Mouse (Mus musculus) cortical plate, adult 2 months (tissue): ENCODE measurements at regions not wholly inside any gene's neighbourhood (a gene's known extent, or its start where the extent isn't known, plus 50 kb on each side); places are given as distances from the start of the nearest gene placed in this dataset.
A peak's percentile ranks its signal among the peaks of the same experiment; 100 is the strongest.

Experiments
- H3K27ac ChIP-seq: fragments of 200-500 bp; 2 replicates; pipeline ENCODE4 v1.5.1; 2012; ENCODE audit warnings: low read length, control low read depth, inconsistent platforms; ENCODE audit not compliant: insufficient read depth
- H3K4me1 ChIP-seq: fragments of 200-500 bp; 2 replicates; pipeline ENCODE4 v1.6.1; 2011; ENCODE audit warnings: low read length; ENCODE audit not compliant: control insufficient read depth, insufficient read depth
- H3K4me3 ChIP-seq: fragments of 200-500 bp; 2 replicates; pipeline ENCODE4 v1.5.1; 2011; ENCODE audit warnings: mild to moderate bottlenecking, low read length, control low read depth; ENCODE audit not compliant: insufficient read depth
- CTCF ChIP-seq: fragments of 200-500 bp; IDR thresholded peaks from 2 replicates; pipeline ENCODE4 v1.5.1; 2011; ENCODE audit warnings: mild to moderate bottlenecking, control low read depth, low read length; ENCODE audit not compliant: insufficient read depth; ENCODE audit errors: extremely low read depth
- POLR2A ChIP-seq: fragments of 200-500 bp; IDR thresholded peaks from 2 replicates; pipeline ENCODE4 v1.6.1; 2011; ENCODE audit warnings: mild to moderate bottlenecking, low read length, control low read depth; ENCODE audit not compliant: insufficient read depth; ENCODE audit errors: extremely low read depth

GRCm38 (mm10) chr15:67048621-67049020 lies 547.9 kb upstream of the Lrrc6 start:
- no peaks in the 10 kb centered on the region for H3K4me1 ChIP-seq
- TF ChIP-seq CTCF (no peak), POLR2A (no peak)
- no peak overlapping the region for H3K4me3 ChIP-seq
- H3K27ac ChIP-seq, result no peak overlapping the region

GRCm38 (mm10) chr15:67048148-67048547 lies 547.4 kb upstream of the Lrrc6 start:
- Histone ChIP-seq H3K4me3 (no peak overlapping the region), H3K27ac (no peak overlapping the region), H3K4me1 (no peaks in the 10 kb centered on the region)
- TF ChIP-seq POLR2A (no peak), CTCF (no peak)

GRCm38 (mm10) chr15:67045920-67046804 lies 545.5 kb upstream of the Lrrc6 start:
- Histone ChIP-seq H3K27ac (no peak overlapping the region), H3K4me3 (no peak overlapping the region), H3K4me1 (no peaks in the 10 kb centered on the region)
- TF ChIP-seq POLR2A (no peak), CTCF (no peak)

GRCm38 (mm10) chr15:67045329-67045728 lies 544.6 kb upstream of the Lrrc6 start:
- TF ChIP-seq POLR2A (no peak), CTCF (no peak)
- H3K4me3 ChIP-seq, result no peak overlapping the region
- H3K27ac ChIP-seq, result no peak overlapping the region
- H3K4me1 ChIP-seq, result no peaks in the 10 kb centered on the region

GRCm38 (mm10) chr15:67044806-67045205 lies 544.1 kb upstream of the Lrrc6 start:
- H3K27ac ChIP-seq, result no peak overlapping the region
- no peak overlapping the region for H3K4me3 ChIP-seq
- H3K4me1 ChIP-seq, result no peaks in the 10 kb centered on the region
- TF ChIP-seq POLR2A, result no peak
- TF ChIP-seq CTCF, result no peak

GRCm38 (mm10) chr15:67042131-67042530 lies 541.4 kb upstream of the Lrrc6 start:
- 0 out of 2 replicates have a peak, but pooled peaks have one; percentile 6 for TF ChIP-seq CTCF
- TF ChIP-seq POLR2A, result no peak
- Histone ChIP-seq H3K27ac (no peak overlapping the region), H3K4me1 (no peaks in the 10 kb centered on the region)

GRCm38 (mm10) chr15:67040229-67040628 lies 539.5 kb upstream of the Lrrc6 start:
- H3K4me1 ChIP-seq, result no peaks in the 10 kb centered on the region
- no peak for TF ChIP-seq POLR2A
- no peak for TF ChIP-seq CTCF
- H3K27ac ChIP-seq, result no peak overlapping the region

More at GRCm38 (mm10) chr15:67042131-67042530, 541.4 kb upstream of the Lrrc6 start:
- no peak overlapping the region for H3K4me3 ChIP-seq

GRCm38 (mm10) chr15:67039421-67039907 lies 538.8 kb upstream of the Lrrc6 start:
- no peak overlapping the region for H3K27ac ChIP-seq

More at GRCm38 (mm10) chr15:67040229-67040628, 539.5 kb upstream of the Lrrc6 start:
- H3K4me3 ChIP-seq, result no peak overlapping the region

GRCm38 (mm10) chr15:67037647-67038046 lies 536.9 kb upstream of the Lrrc6 start:
- H3K4me1 ChIP-seq, result no peaks in the 10 kb centered on the region
- no peak overlapping the region for H3K27ac ChIP-seq
- TF ChIP-seq CTCF, result no peak
- no peak for TF ChIP-seq POLR2A

More at GRCm38 (mm10) chr15:67039421-67039907, 538.8 kb upstream of the Lrrc6 start:
- peak overlapping the region; percentile 23 for H3K4me3 ChIP-seq
- TF ChIP-seq POLR2A (no peak), CTCF (no peak)
- no peaks in the 10 kb centered on the region for H3K4me1 ChIP-seq

GRCm38 (mm10) chr15:67036341-67036740 lies 535.6 kb upstream of the Lrrc6 start:
- no peaks in the 10 kb centered on the region for H3K4me1 ChIP-seq
- TF ChIP-seq POLR2A (no peak), CTCF (no peak)
- no peak overlapping the region for H3K27ac ChIP-seq
- no peak overlapping the region for H3K4me3 ChIP-seq

More at GRCm38 (mm10) chr15:67037647-67038046, 536.9 kb upstream of the Lrrc6 start:
- no peak overlapping the region for H3K4me3 ChIP-seq
